Mouse (Mus musculus) liver, adult 2 months (tissue): Measurements from ENCODE around the gene Gng2.

ENCODE experiments used
- CTCF ChIP-seq: fragments of 200-500 bp; IDR thresholded peaks from 2 replicates; pipeline ENCODE4 v1.5.1; 2011; ENCODE audit warnings: low read depth, low read length, control low read depth
- POLR2A ChIP-seq: fragments of 200-500 bp; IDR thresholded peaks from 2 replicates; pipeline ENCODE4 v1.6.1; 2011; ENCODE audit warnings: low read length, control low read depth; ENCODE audit not compliant: insufficient read depth; ENCODE audit errors: extremely low read depth

DNA sequence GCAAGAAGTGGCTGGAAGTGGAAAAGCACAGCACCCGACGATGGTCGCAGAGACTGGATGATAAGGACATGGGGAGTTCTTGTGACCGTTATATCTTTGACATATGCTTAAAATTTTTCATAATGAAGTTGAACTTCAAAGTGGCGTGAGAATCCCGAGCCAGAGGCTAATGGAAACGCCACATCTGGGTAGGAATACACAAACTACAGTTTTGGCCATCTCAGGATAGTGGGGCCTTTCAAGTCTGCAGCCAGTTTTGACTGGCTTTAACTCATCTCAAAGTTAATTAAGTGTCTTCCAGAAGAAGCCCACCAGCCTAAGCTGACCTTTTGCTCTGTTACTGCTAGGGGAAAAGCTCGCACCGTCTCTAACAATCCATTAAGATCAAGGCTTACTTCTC, 17.6 kb downstream of the Gng2 start:
- TF ChIP-seq CTCF (no peak), POLR2A (no peak)
